Mouse (Mus musculus) heart, postnatal 4 days (tissue): ENCODE results near the gene Cbx7. TPM values are rescaled to one million over a fixed set of nuclear protein-coding genes. Genes with fewer than 3 reads are reported as not detected.
"Not testable (repeated sequence)": the region's sequence is repeated elsewhere in the genome, so short reads cannot be mapped to it uniquely, and the experiment has no call there.

Source experiments
- DNase-seq: peaks from one replicate; pipeline ENCODE4 v3.0.0; 2021
- total RNA-seq, 2 experiments: library from RNA; stranded (reverse); gene quantifications; 2 replicates each; pipeline ENCODE4 v1.2.3; 2021

Cbx7 gene
- total RNA-seq, 2 experiments from 2014 or later: 1.7 to 2.0 TPM

DNA sequence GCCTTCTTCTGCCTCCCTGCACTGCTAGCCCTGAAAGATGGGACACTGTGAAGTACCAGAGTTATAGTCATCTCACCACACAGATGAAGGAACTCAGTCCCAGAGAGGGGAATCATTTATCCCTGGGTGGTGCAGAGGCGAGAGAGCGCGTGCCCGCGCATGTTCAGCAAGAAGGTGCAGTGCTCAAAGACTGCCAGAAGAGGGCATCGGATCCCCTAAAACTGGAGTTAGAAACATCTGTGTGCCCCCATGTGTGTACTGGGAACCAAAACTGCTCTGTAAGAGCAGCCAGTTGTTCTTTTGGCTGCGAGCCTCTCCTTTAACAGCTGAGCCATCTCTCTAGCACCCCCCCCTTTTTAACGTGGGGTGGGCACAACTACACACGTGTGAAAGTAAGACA lies 24.1 kb downstream of the Cbx7 start:
- peak; percentile 55 for DNase-seq

DNA sequence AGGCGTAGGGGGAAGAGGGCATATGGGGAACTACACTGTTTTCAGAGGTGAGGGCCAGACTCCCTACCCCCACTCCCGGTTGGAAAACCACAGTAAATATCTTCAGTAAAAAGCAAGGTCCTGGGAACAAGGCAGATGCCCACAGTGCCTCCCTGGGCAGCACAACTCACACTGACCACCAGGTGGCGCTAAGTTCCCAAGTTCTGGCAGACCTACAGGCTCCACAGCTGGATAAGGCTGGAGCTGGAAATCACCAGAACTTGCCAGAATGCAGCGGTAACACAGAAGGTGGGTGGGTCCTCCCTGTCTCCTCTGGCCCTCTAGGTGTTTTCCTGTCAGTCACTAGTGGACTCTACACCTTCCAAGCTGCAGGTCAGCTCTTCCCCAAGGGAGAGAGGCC lies 24.9 kb downstream of the Cbx7 start:
- DNase-seq: peak; percentile 96

DNA sequence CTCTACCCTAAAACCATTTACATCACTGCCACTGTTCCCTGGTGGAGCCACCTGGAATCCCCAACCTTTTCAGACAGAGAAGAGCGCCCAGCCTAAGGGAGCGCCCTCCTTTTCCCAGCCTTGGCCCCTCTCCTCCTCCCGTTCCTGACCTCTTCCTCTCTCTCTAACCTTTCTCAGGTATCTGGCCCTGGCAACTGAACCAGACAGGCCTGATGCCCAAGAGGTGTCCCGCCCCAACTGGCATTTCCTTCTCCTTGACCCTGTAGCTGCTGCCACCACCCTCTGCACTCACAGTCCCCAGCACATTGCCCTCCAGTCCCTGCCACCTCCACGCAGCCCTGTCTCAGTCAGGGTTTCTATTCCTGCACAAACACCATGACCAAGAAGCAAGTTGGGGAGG lies 26.0 kb downstream of the Cbx7 start:
- no peak for DNase-seq

DNA sequence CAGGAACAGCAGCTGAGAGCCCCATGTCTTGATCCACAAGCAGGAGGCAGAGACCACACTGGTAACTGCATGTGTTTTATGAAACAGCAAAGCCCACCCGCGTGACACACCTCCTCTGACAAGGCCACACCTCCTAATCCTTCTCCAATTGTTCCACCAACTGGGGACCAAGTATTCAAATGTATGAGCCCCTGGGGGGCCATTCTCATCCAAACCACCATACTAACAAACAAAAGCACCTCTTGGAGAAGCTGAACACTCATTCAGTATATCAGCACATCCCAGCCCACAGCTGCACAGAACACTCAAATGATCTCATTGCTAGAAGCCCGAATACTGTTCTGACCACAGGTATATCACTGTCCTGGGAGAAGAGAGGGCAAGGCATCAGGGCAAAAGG lies 27.3 kb downstream of the Cbx7 start:
- DNase-seq: no peak

DNA sequence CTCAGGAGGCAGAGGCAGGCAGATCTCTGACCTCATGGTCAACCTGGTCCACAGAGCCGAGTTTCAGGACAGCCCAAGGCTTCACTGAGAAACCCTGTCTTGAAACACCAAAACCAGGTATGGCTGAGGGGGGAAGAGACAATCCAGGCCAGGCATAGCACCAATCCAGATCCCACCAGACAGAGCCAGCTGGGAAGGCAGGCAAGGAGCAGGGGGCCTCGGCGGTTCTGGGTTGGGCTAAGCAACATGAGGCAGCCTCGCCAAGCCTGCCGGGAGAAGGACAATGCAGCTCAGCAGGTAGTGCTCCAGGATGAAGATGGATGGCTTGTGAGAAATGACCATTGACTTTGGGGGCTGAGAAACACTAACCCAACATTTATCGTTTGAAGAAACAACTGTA lies 28.4 kb downstream of the Cbx7 start:
- no peak for DNase-seq

DNA sequence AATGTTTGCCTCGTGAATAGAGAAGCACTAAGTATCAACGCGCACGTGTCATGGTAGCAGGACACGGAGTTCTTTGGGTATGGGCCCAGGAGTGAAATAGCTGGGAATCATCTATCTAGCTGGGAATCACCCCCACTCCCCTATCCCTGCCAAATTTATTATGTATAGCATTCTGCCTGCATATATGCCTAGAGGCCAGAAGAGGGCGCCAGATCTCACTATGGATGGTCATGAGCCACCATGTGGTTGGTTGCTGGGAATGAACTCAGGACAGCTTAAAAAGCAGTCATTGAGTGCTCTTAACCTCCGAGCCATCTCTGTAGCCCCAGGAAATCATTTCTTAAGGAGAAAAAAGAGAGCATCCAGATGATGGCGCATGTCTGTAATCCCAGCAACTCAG lies 30.0 kb downstream of the Cbx7 start:
- DNase-seq: peak; percentile 56

DNA sequence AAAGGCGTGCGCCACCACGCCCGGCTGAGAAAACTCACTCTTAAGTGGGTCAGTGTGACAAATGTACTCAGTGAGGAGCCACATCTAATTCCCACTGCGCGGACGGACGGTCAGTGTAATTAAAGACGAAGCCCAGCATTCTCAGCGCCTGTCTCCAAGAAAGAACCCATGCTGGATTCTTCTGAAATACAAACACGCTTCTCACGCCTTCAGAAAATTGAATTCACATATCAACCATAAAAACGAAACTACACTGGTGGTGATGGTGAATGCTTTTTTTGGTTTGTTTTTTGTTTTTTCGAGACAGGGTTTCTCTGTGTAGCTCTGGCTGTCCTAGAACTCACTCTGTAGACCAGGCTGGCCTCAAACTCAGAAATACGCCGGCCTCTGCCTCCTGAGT lies 31.0 kb downstream of the Cbx7 start:
- DNase-seq: no peak

DNA sequence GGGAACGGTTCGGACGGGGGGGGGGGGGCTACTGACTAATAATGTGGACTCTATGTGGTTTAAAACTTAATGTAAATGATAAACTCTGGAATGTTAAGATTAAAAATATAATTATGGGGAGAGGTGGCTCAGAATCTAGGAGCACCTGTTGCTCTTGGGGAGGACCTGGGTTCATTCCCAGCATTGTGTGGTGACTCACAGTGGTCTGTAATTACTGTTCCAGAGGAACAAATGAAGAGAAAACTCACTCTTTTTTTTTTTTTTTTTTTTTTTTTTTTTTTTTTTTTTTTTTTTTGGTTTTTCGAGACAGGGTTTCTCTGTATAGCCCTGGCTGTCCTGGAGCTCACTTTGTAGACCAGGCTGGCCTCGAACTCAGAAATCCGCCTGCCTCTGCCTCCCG lies 31.4 kb downstream of the Cbx7 start:
- DNase-seq: not testable (repeated sequence)

DNA sequence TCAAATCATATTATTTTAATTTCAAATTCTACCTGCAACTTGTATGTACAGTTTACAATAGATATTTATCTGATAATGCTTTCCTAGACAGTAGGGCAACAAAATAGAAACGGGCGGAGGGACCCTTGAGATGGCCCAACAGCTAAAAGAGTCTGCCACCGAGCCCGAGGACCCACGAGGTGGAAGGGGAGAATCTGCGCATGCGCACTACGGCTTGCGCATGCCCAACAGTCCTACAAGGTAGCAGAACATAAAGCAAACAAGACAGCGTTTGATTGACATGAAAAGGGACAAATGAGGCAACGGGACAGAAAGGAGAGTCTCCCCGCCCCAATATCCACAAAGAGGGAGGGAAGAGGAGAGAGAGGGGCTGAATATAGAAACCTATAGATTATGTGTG lies 31.9 kb downstream of the Cbx7 start:
- no peak for DNase-seq

DNA sequence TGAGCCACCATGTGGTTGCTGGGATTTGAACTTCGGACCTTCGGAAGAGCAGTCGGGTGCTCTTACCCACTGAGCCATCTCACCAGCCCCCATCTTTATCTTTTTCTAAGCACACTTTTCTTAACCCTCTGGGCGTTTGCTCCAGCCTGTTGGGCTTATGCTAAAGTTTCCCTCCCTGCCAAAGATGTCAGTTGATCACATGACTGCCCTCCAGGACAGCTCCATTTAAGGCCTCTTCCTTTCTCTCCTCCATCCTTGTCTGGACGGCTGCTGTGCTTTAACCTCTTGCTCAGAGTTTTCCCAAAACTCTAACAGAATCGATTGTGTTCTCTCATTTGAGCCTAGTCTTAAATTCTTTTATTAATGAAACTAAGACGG lies 34.6 kb downstream of the Cbx7 start:
- DNase-seq: no peak

DNA sequence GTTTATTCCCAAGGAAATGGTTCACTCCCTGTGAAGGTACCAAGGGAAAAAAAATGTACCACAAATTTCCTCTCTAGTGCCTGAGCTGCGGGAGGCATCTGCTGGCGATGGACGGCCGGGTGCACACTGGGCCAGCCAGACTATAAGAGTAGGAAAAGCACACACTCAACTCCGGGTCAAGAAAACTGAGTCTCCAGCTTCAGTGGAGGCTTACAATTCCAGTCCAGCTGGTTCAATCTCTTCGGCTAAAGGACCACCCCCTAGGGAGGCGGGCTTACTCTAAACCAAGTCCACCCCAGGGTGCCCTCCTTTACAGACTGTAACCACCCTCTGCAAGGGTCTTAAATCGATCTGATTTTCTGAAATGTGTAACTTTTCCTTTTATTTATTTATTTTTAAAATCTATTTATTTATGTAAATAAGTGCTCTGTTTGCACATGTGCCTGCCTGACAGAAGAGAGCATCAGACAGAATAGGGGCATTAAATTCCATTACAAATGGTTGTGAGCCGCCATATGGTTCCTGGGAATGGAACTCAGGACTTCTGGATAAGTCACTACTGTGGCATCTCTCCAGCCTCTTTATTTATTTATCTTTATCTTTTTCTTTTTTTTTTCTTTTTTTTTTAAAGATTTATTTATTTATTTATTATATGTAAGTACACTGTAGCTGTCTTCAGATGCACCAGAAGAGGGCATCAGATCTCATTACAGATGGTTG lies 35.1 kb downstream of the Cbx7 start:
- no peak for DNase-seq

DNA sequence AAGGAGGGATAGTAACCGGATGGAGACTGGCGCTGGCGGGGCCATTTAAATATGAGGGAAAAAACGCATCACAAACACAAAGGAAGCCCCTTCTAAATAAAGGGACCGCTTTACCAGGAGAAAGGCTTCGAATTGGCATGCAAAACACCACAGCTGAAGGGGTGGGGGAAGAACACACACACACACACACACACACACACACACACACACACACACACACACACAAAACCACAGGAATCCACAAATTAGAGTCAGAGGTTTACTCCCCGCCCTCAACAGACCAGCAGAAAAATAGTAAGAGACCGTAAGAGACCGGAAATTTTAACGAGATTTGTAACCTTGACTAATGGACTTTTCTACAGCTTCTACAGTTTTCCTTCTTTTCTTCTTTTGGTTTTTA lies 36.1 kb downstream of the Cbx7 start:
- DNase-seq: no peak

DNA sequence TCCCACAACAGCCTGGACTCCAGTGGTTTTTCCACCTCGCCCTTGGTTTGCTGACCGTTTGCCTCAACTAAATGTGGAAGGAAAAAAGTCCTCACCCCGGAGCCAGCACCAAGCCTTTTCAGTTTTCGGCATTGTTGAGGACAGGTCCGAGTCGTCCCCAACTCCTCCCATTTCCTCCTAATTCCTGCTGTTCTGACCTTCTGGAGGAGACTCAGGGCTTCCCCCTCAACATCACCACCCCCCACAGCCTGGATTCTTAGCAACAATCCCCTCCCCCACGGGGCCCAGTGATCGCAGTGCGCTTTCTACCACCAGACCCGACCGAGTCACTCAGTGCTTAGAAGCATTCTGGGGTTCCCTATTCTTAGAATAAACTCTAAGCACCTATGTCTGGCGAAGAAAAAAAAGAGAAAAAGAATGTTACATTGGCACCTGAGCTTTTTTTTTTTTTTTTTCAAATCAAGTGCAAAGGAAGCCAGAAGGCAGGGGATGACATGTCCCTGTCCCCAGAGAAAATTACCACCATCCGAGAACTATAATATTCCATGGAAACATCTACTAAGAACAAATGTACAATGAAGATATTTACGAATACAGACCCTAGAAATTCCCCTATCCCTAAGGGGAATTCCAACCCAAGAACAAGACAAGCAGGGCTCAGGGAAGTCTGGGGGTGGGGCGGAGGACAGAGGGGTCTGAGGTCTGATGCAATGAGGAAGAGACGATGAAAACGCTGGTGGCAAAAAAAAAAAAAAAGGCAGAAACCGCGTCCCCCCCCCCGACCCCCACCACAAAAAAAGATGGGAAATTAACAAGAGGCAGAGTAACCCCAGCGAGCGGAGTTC lies 37.0 kb downstream of the Cbx7 start:
- DNase-seq: no peak

DNA sequence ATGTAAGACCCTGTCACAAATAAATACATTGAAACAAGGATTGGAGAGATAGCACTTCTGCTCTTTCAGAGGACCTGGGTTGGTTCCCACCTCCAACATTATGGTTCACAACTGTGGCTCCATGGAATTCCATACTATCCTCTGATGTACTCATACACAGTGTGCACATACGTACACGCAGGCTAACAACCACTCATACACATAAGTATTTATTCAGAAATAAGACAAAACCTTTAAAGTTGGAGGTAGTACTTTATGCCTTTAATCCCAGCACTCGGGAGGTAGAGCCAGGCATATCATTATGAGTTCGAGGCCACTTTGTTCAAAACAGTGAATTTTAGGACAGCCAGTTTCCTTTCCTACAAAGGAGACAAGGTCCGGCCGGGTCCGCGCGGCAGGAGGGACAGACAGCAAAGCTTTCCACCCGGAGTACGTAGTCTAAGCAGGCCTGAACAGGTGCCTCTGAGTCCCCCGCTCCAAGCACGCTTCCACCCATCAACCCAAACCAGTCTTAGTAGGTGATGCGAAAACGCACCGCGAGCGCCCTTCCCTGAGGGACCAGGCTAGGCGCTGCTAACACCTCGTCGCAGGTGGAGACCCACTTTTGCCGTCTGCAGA lies 37.8 kb downstream of the Cbx7 start:
- no peak for DNase-seq

DNA sequence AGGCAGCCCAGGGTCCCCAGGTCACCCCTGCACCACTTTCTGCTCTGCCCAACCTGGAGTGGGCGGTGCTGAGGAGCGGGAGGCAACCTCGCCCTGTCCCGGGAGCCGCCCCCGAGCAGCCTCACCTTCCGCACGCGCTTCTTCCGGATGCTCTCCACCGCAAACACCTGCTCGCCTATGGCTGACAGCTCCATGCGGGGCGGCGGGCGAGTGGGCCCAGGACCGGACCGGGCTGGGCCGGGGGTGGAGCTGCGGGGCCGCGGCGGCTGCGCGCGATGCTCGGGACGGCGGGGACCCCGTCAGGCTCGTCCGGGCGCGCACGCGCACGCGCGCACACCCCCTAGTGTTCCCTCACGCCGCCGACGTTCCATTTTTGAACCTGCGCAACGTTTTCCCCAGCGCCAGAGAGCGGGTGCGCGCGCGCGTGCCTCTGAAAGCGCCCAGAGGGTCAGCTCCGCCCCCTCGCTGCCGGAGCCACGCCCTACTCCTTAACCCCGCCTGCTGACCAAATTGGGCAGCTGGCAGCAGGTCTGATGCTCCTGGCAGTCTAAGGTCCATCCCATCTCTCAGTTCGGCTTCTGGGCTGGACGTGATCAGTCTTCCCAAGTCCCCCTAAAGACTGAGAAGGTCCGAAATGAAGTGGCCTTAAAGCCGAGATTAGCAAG lies 38.5 kb downstream of the Cbx7 start:
- peak; percentile 89 for DNase-seq

DNA sequence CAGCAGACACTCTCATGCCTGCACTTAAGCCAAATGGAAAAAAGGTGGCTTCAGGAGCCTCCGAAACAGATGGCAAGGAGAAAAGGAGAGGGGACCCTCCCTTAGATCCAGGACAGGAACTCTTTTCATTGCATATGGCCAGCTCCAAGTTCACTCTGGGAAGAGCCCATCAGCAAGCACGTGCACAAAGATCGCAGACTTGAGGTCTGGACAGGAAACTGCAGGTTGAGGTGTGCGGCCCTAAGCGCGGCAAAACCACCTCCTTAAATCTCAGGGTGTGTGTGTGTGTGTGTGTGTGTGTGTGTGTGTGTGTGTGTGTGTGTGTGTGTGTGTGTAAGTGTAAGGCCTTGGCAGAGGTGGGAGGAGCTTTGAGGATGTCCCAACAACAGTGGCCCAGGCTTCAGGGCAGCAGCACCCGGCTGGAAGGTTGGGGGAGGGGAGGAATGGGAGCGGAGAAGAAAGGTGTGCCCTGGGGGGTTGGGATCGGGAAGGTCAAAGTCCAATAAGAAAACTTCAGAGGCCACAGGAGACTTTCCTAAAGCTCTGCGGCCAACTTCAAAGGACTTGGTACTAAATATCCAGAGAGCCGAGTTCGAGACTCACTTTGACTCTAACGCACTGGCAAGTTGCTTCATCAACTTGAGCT lies 39.3 kb downstream of the Cbx7 start:
- DNase-seq: no peak

DNA sequence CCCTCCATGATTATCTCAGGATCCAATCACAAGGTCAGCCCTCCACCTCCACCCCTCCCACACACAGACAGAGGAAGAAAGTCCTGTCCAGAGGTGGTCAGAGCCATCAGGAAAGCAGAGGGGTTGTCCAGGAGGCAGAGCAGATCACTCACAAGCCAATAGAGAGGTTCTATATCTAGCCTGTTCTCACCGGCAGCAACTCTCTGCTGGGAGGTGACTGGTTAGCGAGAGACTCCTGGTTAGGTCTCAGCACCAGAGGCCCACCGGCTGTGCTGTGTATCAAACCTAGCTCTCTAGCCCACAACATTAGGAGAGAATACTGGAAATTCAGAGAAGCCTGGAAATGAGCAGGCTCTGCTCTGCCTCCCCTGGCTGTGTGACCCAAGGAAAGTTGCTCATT lies 41.2 kb downstream of the Cbx7 start:
- DNase-seq: no peak

DNA sequence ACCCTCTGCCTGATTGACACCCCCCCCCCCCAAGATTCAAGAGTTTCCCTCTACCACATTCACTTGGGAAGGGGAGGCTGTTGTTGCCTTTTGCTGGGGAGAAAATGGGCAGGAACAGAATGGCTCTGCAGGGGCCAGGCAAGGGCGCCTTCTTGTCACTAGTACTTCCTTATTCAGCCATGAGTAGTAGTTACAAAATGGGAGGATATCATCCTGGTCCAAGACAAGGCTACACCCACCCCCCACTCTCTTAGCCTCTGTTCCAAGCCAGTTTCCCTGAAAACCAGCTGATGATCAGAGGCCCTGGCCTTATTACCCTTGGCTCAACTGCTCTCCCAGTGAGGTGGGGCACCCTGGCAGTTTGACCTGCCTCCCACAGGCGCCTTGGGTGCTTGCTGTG lies 42.2 kb downstream of the Cbx7 start:
- no peak for DNase-seq

DNA sequence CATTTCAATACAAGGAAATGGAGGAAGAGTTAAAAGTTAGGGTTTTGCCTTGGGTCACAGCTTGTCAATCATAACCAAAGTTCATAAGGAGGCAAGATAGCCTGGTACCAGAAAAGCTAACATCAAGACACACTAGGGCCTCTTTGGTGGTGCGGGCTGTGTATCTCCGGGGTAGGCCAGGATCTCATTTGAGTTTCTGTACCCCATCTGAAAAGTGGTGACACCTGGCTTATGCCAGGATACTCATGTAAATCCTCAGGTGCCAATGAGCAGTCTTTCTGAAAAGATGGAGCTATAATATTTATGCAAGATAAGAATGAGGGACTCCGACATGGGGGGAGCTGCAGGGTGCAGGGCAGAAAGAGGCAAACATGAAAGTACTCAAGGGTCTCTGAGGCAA lies 42.6 kb downstream of the Cbx7 start:
- no peak for DNase-seq

DNA sequence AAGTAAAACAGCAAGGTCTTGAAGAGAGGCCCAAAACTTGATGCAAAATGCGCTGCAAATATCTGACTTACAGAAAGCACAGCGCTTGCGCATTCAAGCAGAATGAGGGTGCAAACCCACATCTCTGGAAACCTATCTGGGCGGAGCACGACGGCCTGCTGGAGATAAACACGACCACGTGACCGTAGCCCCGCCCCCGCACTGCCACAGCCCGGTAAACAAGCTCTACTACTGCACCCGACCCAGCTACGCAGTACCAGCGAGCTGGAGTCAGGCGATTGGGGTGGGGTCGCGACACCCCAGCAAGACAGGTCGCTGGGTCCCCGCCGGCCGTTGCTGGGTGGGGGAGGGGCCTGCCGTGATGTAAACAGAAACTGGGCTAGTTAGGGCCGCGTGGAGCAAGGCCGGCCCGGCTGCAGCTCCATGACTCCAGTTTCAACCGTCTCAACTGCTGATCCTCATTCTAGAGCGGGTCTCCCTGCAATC lies 43.2 kb downstream of the Cbx7 start:
- peak; percentile 91 for DNase-seq

DNA sequence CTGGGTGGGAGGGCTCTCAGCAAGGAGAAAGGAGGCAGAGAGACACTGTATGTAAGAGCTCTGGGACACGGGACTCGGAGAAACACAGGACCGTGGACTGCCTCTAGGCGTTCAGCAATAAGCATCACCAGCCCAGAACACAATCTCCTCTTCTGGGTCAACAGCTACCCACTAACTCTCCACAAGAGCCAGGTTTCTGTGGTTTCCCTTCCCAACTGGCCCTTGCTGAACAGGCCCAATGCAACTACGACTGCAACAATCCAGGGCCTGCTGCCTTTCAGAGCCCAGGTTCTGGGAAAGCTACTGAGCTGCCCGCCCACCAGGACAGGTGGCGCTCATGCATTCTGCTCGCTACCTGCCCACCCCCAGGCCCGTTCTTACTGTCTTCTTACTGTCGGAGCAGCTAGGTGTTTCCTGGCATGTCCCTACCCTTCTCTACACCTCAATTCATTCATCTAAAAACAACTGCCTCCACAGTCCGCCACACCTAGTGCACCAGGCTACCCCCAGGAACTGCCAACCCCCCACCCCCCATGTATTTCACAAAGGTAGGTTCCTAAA lies 44.0 kb downstream of the Cbx7 start:
- DNase-seq: no peak

DNA sequence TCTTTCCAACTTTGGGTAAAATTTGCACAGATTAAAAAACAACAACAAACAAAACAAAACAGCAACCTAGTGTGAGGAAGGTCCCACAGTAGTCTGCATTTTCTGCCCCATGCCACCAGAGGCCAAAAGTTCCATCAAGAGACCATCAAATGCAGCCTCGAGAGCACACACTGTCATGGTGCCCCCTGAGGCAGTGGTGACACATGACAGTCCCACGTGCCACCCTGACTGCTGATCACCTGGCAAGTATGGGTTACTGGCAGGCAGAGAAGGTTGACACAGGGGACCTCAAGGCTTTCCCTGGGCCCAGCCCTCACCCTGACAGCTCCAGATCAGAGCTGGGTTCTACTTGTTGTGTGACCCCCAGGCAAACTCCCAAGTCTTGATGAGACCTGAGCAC lies 51.1 kb downstream of the Cbx7 start:
- DNase-seq: no peak
